Mouse (Mus musculus): ENCODE data around the gene Agfg2. TPM values are rescaled to one million over a fixed set of nuclear protein-coding genes. Genes with fewer than 3 reads are reported as not detected.
"Not testable (repeated sequence)": the region's sequence is repeated elsewhere in the genome, so short reads cannot be mapped to it uniquely, and the experiment has no call there.

Agfg2 gene
- 35.3 and 35.6 TPM in 2 replicates for polyA plus RNA-seq (2015; fragmentation: Nextera tagmentation; extraction: Ambion mirVana)

- peaks cover 30% of the 10 kb centered on the region for H3K36me3 ChIP-seq (replicated peaks)
- under 1% methylated on average over 62 of the region's 62 CpGs for WGBS (ENCODE audit: insufficient replicate concordance)
- H3K9me3 ChIP-seq (replicated peaks), result no peaks in the 10 kb centered on the region
- peak within 1 kb of the TSS; percentile 97 for H3K27ac ChIP-seq (replicated peaks)
- H3K4me2 ChIP-seq, result peak within 1 kb of the TSS; percentile 89
- H3K27me3 ChIP-seq, result no peaks in the 10 kb centered on the region
- peak within 1 kb of the TSS; percentile 92 for H3K4me3 ChIP-seq (replicated peaks)
- peak within 1 kb of the TSS; percentile 86 for H3K9ac ChIP-seq
- peak; percentile 84 for ATAC-seq (ENCODE audit: insufficient read depth)
- H3K4me1 ChIP-seq (replicated peaks), result peaks cover 81% of the 10 kb centered on the region
Observed at GRCm38 (mm10) chr5:137684294-137685123, at the start of gene Agfg2. Gene Agfg2, minus strand, starts transcription at chr5:137684726.

DNA sequence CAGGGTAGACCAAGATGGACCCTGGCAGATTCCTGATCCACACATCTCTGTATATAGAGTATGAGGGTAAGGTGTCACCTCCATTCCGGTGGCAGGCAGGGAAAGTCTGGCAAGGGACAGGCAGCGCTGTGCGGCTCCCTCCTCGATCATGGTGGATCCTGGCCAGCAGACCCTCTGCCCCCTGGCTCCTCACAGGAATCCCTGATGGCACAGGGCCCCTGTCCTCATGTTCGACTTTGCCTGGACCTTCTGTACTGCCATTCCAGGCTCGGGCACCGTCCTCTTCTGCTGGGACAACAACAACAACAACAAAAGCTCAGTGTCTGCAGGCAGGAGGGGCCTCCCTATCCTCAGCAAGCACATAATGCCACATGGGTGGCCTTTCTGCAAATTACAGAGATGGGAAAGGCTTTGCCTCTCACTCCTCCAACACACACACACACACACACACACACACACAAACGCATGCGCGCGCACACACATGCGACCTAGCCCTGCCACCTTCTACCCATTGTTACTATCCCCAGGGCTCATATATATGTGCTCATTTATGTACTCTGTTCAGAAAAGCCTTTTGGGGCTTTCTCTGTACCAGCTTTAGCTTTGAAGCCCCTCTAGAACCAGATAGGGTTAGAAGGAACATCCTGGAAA lies 49.2 kb upstream of the Agfg2 start:
- WGBS (ENCODE audit: insufficient replicate concordance), result 91% methylated on average over 12 of the region's 12 CpGs
- H3K4me2 ChIP-seq, result no peak overlapping the region
- no peaks in the 10 kb centered on the region for H3K9me3 ChIP-seq (replicated peaks)
- H3K4me1 ChIP-seq (replicated peaks), result peaks cover 17% of the 10 kb centered on the region
- ATAC-seq (ENCODE audit: insufficient read depth), result no peak
- peaks cover 20% of the 10 kb centered on the region for H3K27me3 ChIP-seq
- no peaks in the 10 kb centered on the region for H3K36me3 ChIP-seq (replicated peaks)
- H3K9ac ChIP-seq, result no peak overlapping the region
- H3K27ac ChIP-seq (replicated peaks), result no peak overlapping the region
- no peak overlapping the region for H3K4me3 ChIP-seq (replicated peaks)

DNA sequence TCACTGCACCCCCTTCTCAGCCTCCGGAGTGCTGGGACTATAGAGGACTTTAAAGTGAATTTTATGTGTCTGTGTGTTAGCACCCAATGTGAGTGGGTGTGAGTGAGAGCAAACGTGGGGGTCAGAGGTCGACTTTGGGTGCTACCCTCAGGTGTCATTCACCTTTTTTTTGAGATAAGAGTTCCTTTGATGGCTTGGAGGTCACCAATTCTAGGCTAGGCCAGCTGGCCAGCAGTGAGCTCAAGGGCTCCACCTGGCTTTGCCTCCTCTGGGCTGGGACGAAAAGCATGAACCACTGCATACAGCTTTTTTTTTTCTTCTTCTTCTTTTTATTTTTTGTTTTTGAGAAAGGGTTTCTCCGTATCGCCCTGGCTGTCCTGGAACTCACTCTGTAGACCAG lies 42.2 kb upstream of the Agfg2 start:
- Histone ChIP-seq H3K36me3 (replicated peaks) (no peaks in the 10 kb centered on the region), H3K27me3 (peaks cover 47% of the 10 kb centered on the region), H3K4me3 (replicated peaks) (no peak overlapping the region), H3K4me2 (no peak overlapping the region), H3K27ac (replicated peaks) (no peak overlapping the region), H3K4me1 (replicated peaks) (no peaks in the 10 kb centered on the region), H3K9me3 (replicated peaks) (no peaks in the 10 kb centered on the region), H3K9ac (no peak overlapping the region)
- 49% methylated on average over 6 of the region's 6 CpGs for WGBS (ENCODE audit: insufficient replicate concordance)
- ATAC-seq (ENCODE audit: insufficient read depth), result no peak

- 48% methylated on average over 5 of the region's 5 CpGs for WGBS (ENCODE audit: insufficient replicate concordance)
Observed at GRCm38 (mm10) chr5:137723840-137724239, 39.3 kb upstream of the Agfg2 start.

GRCm38 (mm10) chr5:137720558-137721164 lies 36.1 kb upstream of the Agfg2 start:
- Histone ChIP-seq H3K4me1 (replicated peaks) (peaks cover 31% of the 10 kb centered on the region), H3K4me2 (peak overlapping the region; percentile 66), H3K9ac (peak overlapping the region; percentile 27; the same call in 1 of the 2 replicates), H3K27me3 (peaks cover 30% of the 10 kb centered on the region), H3K4me3 (replicated peaks) (peak overlapping the region; percentile 35)
- not testable (repeated sequence) for H3K9me3 ChIP-seq (replicated peaks); H3K27ac ChIP-seq (replicated peaks); H3K36me3 ChIP-seq (replicated peaks)
- WGBS (ENCODE audit: insufficient replicate concordance), result 9% methylated on average over 10 of the region's 16 CpGs
- ATAC-seq (ENCODE audit: insufficient read depth), result peak; percentile 73

More at GRCm38 (mm10) chr5:137723840-137724239, 39.3 kb upstream of the Agfg2 start:
- Histone ChIP-seq H3K27ac (replicated peaks) (no peak overlapping the region), H3K9ac (no peak overlapping the region), H3K4me2 (no peak overlapping the region), H3K9me3 (replicated peaks) (no peaks in the 10 kb centered on the region), H3K4me3 (replicated peaks) (no peak overlapping the region), H3K27me3 (peaks cover 34% of the 10 kb centered on the region), H3K36me3 (replicated peaks) (no peaks in the 10 kb centered on the region), H3K4me1 (replicated peaks) (peaks cover 20% of the 10 kb centered on the region)
- no peak for ATAC-seq (ENCODE audit: insufficient read depth)

DNA sequence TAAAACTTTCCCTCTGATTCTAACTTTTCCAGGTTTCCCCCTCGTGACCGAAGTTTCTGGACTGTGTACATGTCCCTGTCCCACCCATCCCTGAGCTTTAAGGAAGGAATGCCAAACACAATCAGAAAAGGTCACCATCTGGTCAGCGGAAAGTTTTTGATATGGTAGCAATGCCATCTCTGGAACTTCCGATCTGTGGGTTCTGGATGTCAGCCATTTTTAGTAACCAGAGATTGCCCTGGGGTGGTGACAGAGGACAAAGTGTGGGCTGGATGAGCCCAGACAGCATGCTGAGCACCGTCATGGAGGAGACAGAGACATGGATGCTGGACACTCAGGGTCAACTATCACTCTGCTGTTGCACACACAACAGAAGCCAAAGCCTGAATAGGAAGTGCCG lies 34.6 kb upstream of the Agfg2 start:
- Histone ChIP-seq H3K27ac (replicated peaks) (no peak overlapping the region), H3K4me2 (peak overlapping the region; percentile 21; the same call in 1 of the 2 replicates), H3K4me3 (replicated peaks) (no peak overlapping the region), H3K4me1 (replicated peaks) (peaks cover 31% of the 10 kb centered on the region), H3K9ac (peak overlapping the region; percentile 2; the same call in 1 of the 2 replicates), H3K36me3 (replicated peaks) (no peaks in the 10 kb centered on the region), H3K9me3 (replicated peaks) (no peaks in the 10 kb centered on the region), H3K27me3 (peaks cover 29% of the 10 kb centered on the region)
- ATAC-seq (ENCODE audit: insufficient read depth), result no peak
- 54% methylated on average over 6 of the region's 6 CpGs for WGBS (ENCODE audit: insufficient replicate concordance)

- Histone ChIP-seq H3K9ac (no peak overlapping the region), H3K27me3 (peaks cover 23% of the 10 kb centered on the region), H3K4me3 (replicated peaks) (no peak overlapping the region), H3K27ac (replicated peaks) (no peak overlapping the region), H3K4me2 (peak overlapping the region; percentile 21; the same call in 1 of the 2 replicates), H3K9me3 (replicated peaks) (no peaks in the 10 kb centered on the region), H3K36me3 (replicated peaks) (no peaks in the 10 kb centered on the region), H3K4me1 (replicated peaks) (peaks cover 31% of the 10 kb centered on the region)
- no peak for ATAC-seq (ENCODE audit: insufficient read depth)
- WGBS (ENCODE audit: insufficient replicate concordance), result 41% methylated on average over 8 of the region's 8 CpGs
Observed at GRCm38 (mm10) chr5:137718020-137718790, 33.7 kb upstream of the Agfg2 start.

- ATAC-seq (ENCODE audit: insufficient read depth), result no peak
- H3K4me1 ChIP-seq (replicated peaks), result peaks cover 26% of the 10 kb centered on the region
- 71% methylated on average over 8 of the region's 8 CpGs for WGBS (ENCODE audit: insufficient replicate concordance)
- no peak overlapping the region for H3K4me2 ChIP-seq
- no peaks in the 10 kb centered on the region for H3K9me3 ChIP-seq (replicated peaks)
- H3K36me3 ChIP-seq (replicated peaks), result no peaks in the 10 kb centered on the region
- H3K4me3 ChIP-seq (replicated peaks), result no peak overlapping the region
- H3K27me3 ChIP-seq, result peaks cover 5% of the 10 kb centered on the region; the same call in 1 of the 2 replicates
- no peak overlapping the region for H3K9ac ChIP-seq
- no peak overlapping the region for H3K27ac ChIP-seq (replicated peaks)
Observed at GRCm38 (mm10) chr5:137715685-137716084, 31.2 kb upstream of the Agfg2 start.

GRCm38 (mm10) chr5:137713454-137713853 lies 28.9 kb upstream of the Agfg2 start:
- WGBS (ENCODE audit: insufficient replicate concordance), result 63% methylated on average over 5 of the region's 5 CpGs
- ATAC-seq (ENCODE audit: insufficient read depth), result no peak
- H3K36me3 ChIP-seq (replicated peaks), result no peaks in the 10 kb centered on the region
- no peak overlapping the region for H3K4me2 ChIP-seq
- no peak overlapping the region for H3K27ac ChIP-seq (replicated peaks)
- peaks cover 8% of the 10 kb centered on the region for H3K4me1 ChIP-seq (replicated peaks)
- no peaks in the 10 kb centered on the region for H3K9me3 ChIP-seq (replicated peaks)
- no peak overlapping the region for H3K9ac ChIP-seq
- H3K27me3 ChIP-seq, result peaks cover 5% of the 10 kb centered on the region; the same call in 1 of the 2 replicates
- no peak overlapping the region for H3K4me3 ChIP-seq (replicated peaks)

DNA sequence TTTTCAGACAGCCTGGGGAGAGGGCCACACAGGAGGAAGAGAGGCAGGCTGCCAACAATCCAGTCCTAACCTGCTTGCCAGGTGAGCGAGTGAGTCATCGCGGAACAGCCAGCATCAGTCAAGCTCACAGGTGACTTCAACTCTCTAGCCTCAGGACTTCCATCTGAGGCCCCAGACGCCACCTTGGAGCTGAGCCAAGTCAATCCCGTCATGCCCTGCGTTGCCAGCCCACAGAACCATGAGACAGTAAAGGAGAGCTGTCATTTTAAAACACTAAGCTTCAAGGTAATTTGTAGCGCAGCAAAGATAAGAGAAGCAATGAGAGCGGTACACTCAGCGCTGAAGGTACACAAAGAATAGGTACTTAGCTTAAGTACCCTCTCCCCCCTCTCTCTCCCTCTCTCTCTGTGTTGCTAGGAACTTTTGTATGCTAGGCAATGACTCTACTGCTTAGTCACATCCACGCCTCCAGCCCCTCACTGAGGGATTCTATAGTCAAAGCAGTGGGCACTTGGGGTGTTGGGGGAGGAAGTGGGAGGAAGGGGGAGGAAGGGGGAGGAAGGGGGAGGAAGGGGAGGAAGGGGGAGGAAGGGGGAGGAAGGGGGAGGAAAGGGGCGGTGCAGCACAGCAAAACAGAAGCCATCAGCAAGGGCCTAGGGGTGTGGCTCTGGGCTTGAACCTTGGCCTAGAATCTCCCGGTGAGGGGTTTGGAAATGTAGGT lies 22.5 kb upstream of the Agfg2 start:
- Histone ChIP-seq H3K4me1 (replicated peaks) (peaks cover 32% of the 10 kb centered on the region), H3K4me3 (replicated peaks) (no peak overlapping the region), H3K27ac (replicated peaks) (peak overlapping the region; percentile 64), H3K9ac (no peak overlapping the region; the same call in 1 of the 2 replicates), H3K27me3 (no peaks in the 10 kb centered on the region), H3K9me3 (replicated peaks) (no peaks in the 10 kb centered on the region), H3K36me3 (replicated peaks) (no peaks in the 10 kb centered on the region), H3K4me2 (peak overlapping the region; percentile 23)
- ATAC-seq (ENCODE audit: insufficient read depth), result peak; percentile 64
- 39% methylated on average over 12 of the region's 12 CpGs for WGBS (ENCODE audit: insufficient replicate concordance)
